Mouse (Mus musculus) CH12.LX (cell line): ENCODE results near the gene Clcn7. TPM values are rescaled to one million over a fixed set of nuclear protein-coding genes. Genes with fewer than 3 reads are reported as not detected.

Experiments used
- DNase-seq: peaks from one replicate; pipeline ENCODE4 v3.0.0-alpha.2; 2013; ENCODE audit errors: extremely low read depth
- H3K27ac ChIP-seq: 2 replicates; pipeline ENCODE4 v1.5.1; 2012; ENCODE audit warnings: low read depth, mild to moderate bottlenecking, control low read depth, moderate library complexity; ENCODE audit not compliant: insufficient read depth
- H3K27me3 ChIP-seq: replicated peaks from 2 replicates; pipeline ENCODE3; 2012; ENCODE audit warnings: inconsistent platforms
- H3K36me3 ChIP-seq, 2 experiments: replicated peaks in 1 of 2; 2 replicates each; pipeline versions ENCODE3 to v1.6.1; 2012; ENCODE audit warnings: inconsistent platforms in 1 of 2, low read length in 1 of 2, mild to moderate bottlenecking in 1 of 2, mixed read lengths in 1 of 2, moderate library complexity in 1 of 2; ENCODE audit not compliant: control insufficient read depth in 1 of 2, insufficient read depth in 1 of 2
- H3K4me1 ChIP-seq, 2 experiments: 2 replicates each; pipeline ENCODE4 v1.6.1; 2012; ENCODE audit warnings: inconsistent platforms in 1 of 2, moderate library complexity in 1 of 2; ENCODE audit not compliant: insufficient read depth in 2 of 2, control insufficient read depth in 1 of 2
- H3K4me2 ChIP-seq: 2 replicates; pipeline ENCODE4 v1.6.1; 2012; ENCODE audit warnings: low read depth, mild to moderate bottlenecking, control low read depth; ENCODE audit not compliant: poor library complexity, insufficient read depth, severe bottlenecking
- H3K4me3 ChIP-seq, 3 experiments: fragments of 150-350 bp in 1 of 3; sonication (generic) in 1 of 3; replicated peaks in 1 of 3; 2 replicates each; pipeline versions ENCODE3 to v1.5.1; 2011 to 2012; ENCODE audit warnings: low read depth in 2 of 3, low read length in 2 of 3, mild to moderate bottlenecking in 2 of 3, moderate library complexity in 2 of 3, control low read depth in 1 of 3, improper control_type of control experiment in 1 of 3, inconsistent platforms in 1 of 3, mixed read lengths in 1 of 3; ENCODE audit not compliant: poor library complexity in 1 of 3
- H3K79me2 ChIP-seq: replicated peaks from 2 replicates; pipeline ENCODE4 v1.6.1; 2012; ENCODE audit warnings: mild to moderate bottlenecking, moderate library complexity; ENCODE audit not compliant: control insufficient read depth, poor library complexity, insufficient read depth, severe bottlenecking; ENCODE audit errors: extremely low read depth
- H3K9ac ChIP-seq: 2 replicates; pipeline ENCODE4 v1.6.1; 2012; ENCODE audit warnings: low read depth, mild to moderate bottlenecking, control low read depth, moderate library complexity; ENCODE audit not compliant: insufficient read depth
- H3K9me3 ChIP-seq: replicated peaks from 2 replicates; pipeline ENCODE3; 2012; ENCODE audit warnings: low read length, inconsistent platforms, mixed read lengths
- CHD1 ChIP-seq: IDR thresholded peaks from 2 replicates; pipeline ENCODE4 v1.6.1; 2012; ENCODE audit warnings: low read depth, low read length, improper control_type of control experiment, inconsistent platforms
- CHD2 ChIP-seq: IDR thresholded peaks from 2 replicates; pipeline ENCODE4 v1.6.1; 2011; ENCODE audit warnings: low read length, improper control_type of control experiment
- CTCF ChIP-seq, 2 experiments: IDR thresholded peaks in 1 of 2; conservative IDR thresholded peaks in 1 of 2; 2 replicates each; pipeline ENCODE4 v1.5.1; 2011 to 2012; ENCODE audit warnings: low read depth in 2 of 2, low read length in 2 of 2, improper control_type of control experiment in 1 of 2, inconsistent platforms in 1 of 2, mild to moderate bottlenecking in 1 of 2, moderate library complexity in 1 of 2
- E2F4 ChIP-seq: IDR thresholded peaks from 2 replicates; pipeline ENCODE4 v1.6.1; 2011; ENCODE audit warnings: low read depth, low read length, improper control_type of control experiment; ENCODE audit not compliant: insufficient replicate concordance
- ELF1 ChIP-seq: IDR thresholded peaks from 2 replicates; pipeline ENCODE4 v1.6.1; 2014; ENCODE audit warnings: low read depth, mild to moderate bottlenecking, inconsistent platforms, low read length, improper control_type of control experiment
- EP300 ChIP-seq: IDR thresholded peaks from 2 replicates; pipeline ENCODE4 v1.6.1; 2011; ENCODE audit warnings: low read length, improper control_type of control experiment
- HCFC1 ChIP-seq: IDR thresholded peaks from 2 replicates; pipeline ENCODE4 v1.6.1; 2012; ENCODE audit warnings: low read depth, mild to moderate bottlenecking, inconsistent platforms, low read length, improper control_type of control experiment
- JUN ChIP-seq: IDR thresholded peaks from 2 replicates; pipeline ENCODE4 v1.6.1; 2011; ENCODE audit warnings: low read depth, mild to moderate bottlenecking, low read length, improper control_type of control experiment, moderate library complexity; ENCODE audit not compliant: insufficient read depth
- NRF1 ChIP-seq: IDR thresholded peaks from 2 replicates; pipeline ENCODE4 v1.6.1; 2014; ENCODE audit warnings: low read depth, mild to moderate bottlenecking, inconsistent platforms, low read length, improper control_type of control experiment, moderate library complexity
- POLR2AphosphoS2 ChIP-seq: IDR thresholded peaks from 2 replicates; pipeline ENCODE4 v1.6.1; 2011; ENCODE audit warnings: low read depth, low read length, improper control_type of control experiment
- RAD21 ChIP-seq: IDR thresholded peaks from 2 replicates; pipeline ENCODE4 v1.6.1; 2011; ENCODE audit warnings: low read depth, mild to moderate bottlenecking, low read length, improper control_type of control experiment, moderate library complexity
- RCOR1 ChIP-seq: conservative IDR thresholded peaks from 2 replicates; pipeline ENCODE4 v1.6.1; 2012; ENCODE audit warnings: low read depth, mild to moderate bottlenecking, inconsistent platforms, low read length, improper control_type of control experiment
- SMC3 ChIP-seq: IDR thresholded peaks from 2 replicates; pipeline ENCODE4 v1.6.1; 2011; ENCODE audit warnings: low read depth, low read length, improper control_type of control experiment
- TBP ChIP-seq: conservative IDR thresholded peaks from 2 replicates; pipeline ENCODE4 v1.6.1; 2011; ENCODE audit warnings: low read depth, low read length, improper control_type of control experiment
- ZKSCAN1 ChIP-seq: IDR thresholded peaks from 2 replicates; pipeline ENCODE4 v1.6.1; 2012; ENCODE audit warnings: low read depth, inconsistent platforms, low read length, improper control_type of control experiment, borderline replicate concordance
- ZNF384 ChIP-seq: IDR thresholded peaks from 2 replicates; pipeline ENCODE4 v1.6.1; 2012; ENCODE audit warnings: low read depth, low read length, improper control_type of control experiment, inconsistent platforms
- dilution Hi-C: fragments of 300-500 bp; cut with MboI; formaldehyde crosslinking; loops from 2 replicates; pipeline ENCODE4 v1.14.3; 2020; ENCODE audit warnings: low sequenced_read_pairs; ENCODE audit not compliant: extremely low pct_unique_long_range_greater_than_20kb, extremely low pct_ligation_motif_present
- in situ Hi-C: fragments of 300-500 bp; cut with MboI; formaldehyde crosslinking; loops from 3 replicates; pipeline ENCODE4 v1.14.3; 2019; ENCODE audit warnings: low sequenced_read_pairs, low pct_ligation_motif_present, low pct_unique_long_range_greater_than_20kb, mixed read lengths
- polyA plus RNA-seq: library from polyadenylated mRNA; unstranded; fragments of >175 nt; gene quantifications from 2 replicates; pipeline ENCODE4 v1.2.1, GENCODE M21; 2012; ENCODE audit warnings: low read depth; ENCODE audit not compliant: insufficient read length
- total RNA-seq, 2 experiments: library from RNA; depleted of rRNA; stranded (reverse); fragments of 300-350 nt in 1 of 2; fragments of >200 nt in 1 of 2; gene quantifications; 2 replicates each; pipeline ENCODE4 v1.2.3; 2012 to 2014

Gene Clcn7
- total and polyA plus RNA-seq, 3 experiments, result 8.3 to 14.3 (median 11.6) TPM

GRCm38 (mm10) chr17:25107786-25108185 is 25.4 kb upstream of the Clcn7 start:
- TF ChIP-seq CHD2 (no peak), ZNF384 (no peak), TBP (no peak), ZKSCAN1 (no peak), NRF1 (no peak), RCOR1 (no peak), E2F4 (no peak), HCFC1 (no peak)
- peaks cover 0 to 3% of the 10 kb centered on the region in 2 experiments; a peak in 1 of 4 replicates for H3K4me1 ChIP-seq
- no peak for DNase-seq
- in situ Hi-C loops (no loop called here), dilution Hi-C loops (no loop called here)
- no peak overlapping the region for H3K9ac ChIP-seq
- no peak overlapping the region for H3K4me3 ChIP-seq
- H3K79me2 ChIP-seq, result no peaks in the 10 kb centered on the region
- H3K4me2 ChIP-seq, result no peak overlapping the region
- H3K27me3 ChIP-seq, result no peaks in the 10 kb centered on the region
- H3K27ac ChIP-seq, result no peak overlapping the region
- H3K9me3 ChIP-seq, result no peaks in the 10 kb centered on the region
- peaks cover 76 to 99% of the 10 kb centered on the region in 2 experiments for H3K36me3 ChIP-seq

GRCm38 (mm10) chr17:25109578-25109977 is 23.6 kb upstream of the Clcn7 start:
- Histone ChIP-seq H3K79me2 (no peaks in the 10 kb centered on the region), H3K4me2 (no peak overlapping the region), H3K36me3 (peaks cover 61 to 97% of the 10 kb centered on the region in 2 experiments), H3K4me3 (no peak overlapping the region), H3K9me3 (no peaks in the 10 kb centered on the region), H3K4me1 (peaks cover 0 to 20% of the 10 kb centered on the region in 2 experiments; a peak in 2 of 4 replicates), H3K27ac (no peak overlapping the region), H3K27me3 (no peaks in the 10 kb centered on the region), H3K9ac (no peak overlapping the region)
- TF ChIP-seq ELF1 (no peak), EP300 (no peak), SMC3 (peak; percentile 42), CHD1 (no peak), RAD21 (peak; percentile 31), POLR2AphosphoS2 (no peak), JUN (no peak), CTCF (conservative IDR thresholded peaks at IDR 0.05 in 1 of 2, IDR thresholded peaks at IDR 0.05 in 1 of 2; ENCODE audit: low read depth in 2 of 2, low read length in 2 of 2) (peak; percentile 14 to 62; a peak in 3 of 4 replicates), TBP (no peak)
- dilution Hi-C loops (no loop called here), in situ Hi-C loops (no loop called here)
- DNase-seq, result peak; percentile 42
